Mouse (Mus musculus) Muller cell, postnatal 12 days (primary cell): ENCODE data around the gene Klhl21.
A peak's percentile ranks its signal among the peaks of the same experiment; 100 is the strongest.

Source experiments
- DNase-seq: peaks from one replicate; pipeline ENCODE4 v3.0.0-alpha.2; 2015; ENCODE audit errors: inconsistent ontology term

Gene Klhl21

GRCm38 (mm10) chr4:151995371-151996172 is 13.0 kb upstream of the Klhl21 start:
- DNase-seq = no peak

GRCm38 (mm10) chr4:151996173-151996950 is 12.2 kb upstream of the Klhl21 start, which contains the start of gene Phf13:
Gene Phf13, minus strand, starts transcription at chr4:151996258.
- DNase-seq = peak; percentile 99

GRCm38 (mm10) chr4:151996951-151997222 is 11.7 kb upstream of the Klhl21 start:
- no peak for DNase-seq

- DNase-seq = no peak
Observed at GRCm38 (mm10) chr4:151997701-151998100, 10.9 kb upstream of the Klhl21 start.

GRCm38 (mm10) chr4:151999481-151999880 is 9.1 kb upstream of the Klhl21 start:
- no peak for DNase-seq

- DNase-seq = no peak
Observed at GRCm38 (mm10) chr4:152000906-152001305, 7.7 kb upstream of the Klhl21 start.

- DNase-seq = no peak
Observed at GRCm38 (mm10) chr4:152001335-152001734, 7.3 kb upstream of the Klhl21 start.

- DNase-seq = no peak
Observed at GRCm38 (mm10) chr4:152002063-152002462, 6.5 kb upstream of the Klhl21 start.

- no peak for DNase-seq
Observed at GRCm38 (mm10) chr4:152006137-152006536, 2.5 kb upstream of the Klhl21 start.

- no peak for DNase-seq
Observed at GRCm38 (mm10) chr4:152006812-152007211, 1.8 kb upstream of the Klhl21 start.

- peak; percentile 59 for DNase-seq
Observed at GRCm38 (mm10) chr4:152007481-152008147, 989 bp upstream of the Klhl21 start.

- DNase-seq = no peak
Observed at GRCm38 (mm10) chr4:152008148-152008500, 479 bp upstream of the Klhl21 start.

GRCm38 (mm10) chr4:152009076-152010051 is 761 bp downstream of the Klhl21 start:
- DNase-seq = no peak

- peak; percentile 86 for DNase-seq
Observed at GRCm38 (mm10) chr4:152010091-152010706, 1.6 kb downstream of the Klhl21 start.

- no peak for DNase-seq
Observed at GRCm38 (mm10) chr4:152010707-152011134, 2.1 kb downstream of the Klhl21 start.

GRCm38 (mm10) chr4:152011171-152011760 is 2.7 kb downstream of the Klhl21 start:
- DNase-seq = no peak

GRCm38 (mm10) chr4:152012109-152012508 is 3.5 kb downstream of the Klhl21 start:
- no peak for DNase-seq

GRCm38 (mm10) chr4:152013036-152013813 is 4.6 kb downstream of the Klhl21 start:
- no peak for DNase-seq

- DNase-seq = no peak
Observed at GRCm38 (mm10) chr4:152019073-152019472, 10.5 kb downstream of the Klhl21 start.

GRCm38 (mm10) chr4:152020024-152020423 is 11.4 kb downstream of the Klhl21 start:
- DNase-seq = no peak
